Mouse (Mus musculus): Measurements from ENCODE around the gene Krt84. TPM values are rescaled to one million over a fixed set of nuclear protein-coding genes. Genes with fewer than 3 reads are reported as not detected.
A peak's percentile ranks its signal among the peaks of the same experiment; 100 is the strongest.

Krt84 gene
- total RNA-seq, 2 experiments from 2014 or later: not detected

GRCm38 (mm10) chr15:101506896-101507758 is 25.5 kb downstream of the Krt84 start:
- intact Hi-C loops (cut with DNase I): no loop called here

GRCm38 (mm10) chr15:101497181-101497580 is 35.4 kb downstream of the Krt84 start:
- intact Hi-C loops (cut with DNase I): loop anchor here (10.0 kb wide), 1 partner anchor 152 kb away; no protein-coding TSS in a partner anchor

More at GRCm38 (mm10) chr15:101506896-101507758, 25.5 kb downstream of the Krt84 start:
- DNase-seq (ENCODE audit: low spot score in 2 of 2): no peak

DNA sequence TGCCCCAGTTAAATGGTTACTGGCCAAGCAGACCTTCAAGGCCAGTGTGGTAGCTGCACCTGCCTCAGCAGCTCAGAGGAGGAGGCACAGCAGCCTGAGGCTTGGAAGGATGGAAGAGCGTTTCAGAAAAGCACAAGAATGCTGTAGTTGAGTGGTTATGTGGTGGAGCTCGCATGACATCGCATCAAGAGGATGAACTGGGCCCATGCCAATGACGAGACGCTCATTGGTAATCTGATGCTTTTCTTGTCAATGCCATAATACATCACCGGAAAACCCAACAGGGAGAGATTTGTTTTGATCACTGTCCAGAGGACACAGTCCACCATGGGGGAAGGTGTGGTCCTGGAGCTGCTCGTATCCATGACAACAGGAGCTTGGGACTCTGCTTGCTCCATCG is 37.4 kb downstream of the Krt84 start:
- no peak for DNase-seq (ENCODE audit: low spot score in 2 of 2)
- intact Hi-C loops (cut with DNase I): loop anchor here (10.0 kb wide), 1 partner anchor 150 kb away; no protein-coding TSS in a partner anchor

More at GRCm38 (mm10) chr15:101497181-101497580, 35.4 kb downstream of the Krt84 start:
- DNase-seq (ENCODE audit: low spot score in 2 of 2): no peak

DNA sequence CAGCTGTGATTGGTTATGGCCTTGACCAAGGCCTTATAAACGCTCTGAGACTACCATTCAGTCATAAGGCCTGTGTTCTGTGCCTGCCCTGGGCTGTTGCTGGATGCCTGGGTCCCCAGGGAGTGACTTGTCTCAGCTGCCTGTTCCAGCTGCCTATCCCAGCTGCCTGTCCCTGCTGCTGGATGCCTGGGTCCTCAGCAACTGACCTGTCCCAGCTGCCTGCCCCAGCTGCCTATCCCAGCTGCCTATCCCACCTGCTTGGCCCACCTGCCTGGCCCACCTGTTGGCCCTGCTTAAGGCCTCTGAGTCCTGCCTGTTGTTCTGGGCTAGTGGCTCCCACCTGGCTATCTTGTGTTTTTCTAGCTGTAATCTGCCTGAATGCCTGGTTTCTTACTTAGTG is 38.4 kb downstream of the Krt84 start:
- no peak for DNase-seq (ENCODE audit: low spot score in 2 of 2)
- intact Hi-C loops (cut with DNase I): loop anchor here (10.0 kb wide), 1 partner anchor 149 kb away; no protein-coding TSS in a partner anchor

- intact Hi-C loops (cut with DNase I): loop anchor here (10.0 kb wide), 1 partner anchor 149 kb away; no protein-coding TSS in a partner anchor
- DNase-seq (ENCODE audit: low spot score in 2 of 2): no peak
Observed at GRCm38 (mm10) chr15:101493713-101494112, 38.9 kb downstream of the Krt84 start.

GRCm38 (mm10) chr15:101492718-101493117 is 39.9 kb downstream of the Krt84 start:
- intact Hi-C loops (cut with DNase I): loop anchor here (10.0 kb wide), 1 partner anchor 148 kb away; no protein-coding TSS in a partner anchor
- DNase-seq (ENCODE audit: low spot score in 2 of 2): no peak

DNA sequence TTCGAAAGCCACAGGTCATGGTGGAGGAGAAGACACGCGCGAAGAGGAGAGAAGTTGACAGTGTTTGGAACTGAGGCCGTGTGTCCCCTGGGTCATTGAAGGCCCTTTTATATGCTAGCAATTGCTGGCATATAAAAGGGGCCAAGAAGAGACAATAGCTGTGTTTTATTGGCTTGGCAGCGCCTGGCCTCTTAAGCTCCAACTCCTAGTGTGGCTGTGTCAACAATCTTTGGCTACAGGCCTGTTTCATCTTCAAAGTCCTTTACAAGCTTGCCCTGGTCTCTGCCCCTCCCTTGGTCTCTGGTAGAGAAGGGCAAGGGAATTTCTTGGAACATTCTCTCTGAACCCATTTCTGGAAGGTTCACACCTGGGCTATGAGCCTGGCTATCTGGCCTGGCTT is 41.2 kb downstream of the Krt84 start, which contains the start of gene Krt83:
Gene Krt83, minus strand, starts transcription at position 82 of the 400 bp plus-strand sequence.
- intact Hi-C loops (cut with DNase I): loop anchor here (10.0 kb wide), 1 partner anchor 147 kb away; no protein-coding TSS in a partner anchor
- no peak for DNase-seq (ENCODE audit: low spot score in 2 of 2)

- intact Hi-C loops (cut with DNase I): no loop called here
- DNase-seq (ENCODE audit: low spot score in 2 of 2): peak; percentile 36 to 44
Observed at GRCm38 (mm10) chr15:101485911-101486635, 46.5 kb downstream of the Krt84 start.

GRCm38 (mm10) chr15:101484939-101485338 is 47.7 kb downstream of the Krt84 start:
- no peak for DNase-seq (ENCODE audit: low spot score in 2 of 2)
- intact Hi-C loops (cut with DNase I): no loop called here

DNA sequence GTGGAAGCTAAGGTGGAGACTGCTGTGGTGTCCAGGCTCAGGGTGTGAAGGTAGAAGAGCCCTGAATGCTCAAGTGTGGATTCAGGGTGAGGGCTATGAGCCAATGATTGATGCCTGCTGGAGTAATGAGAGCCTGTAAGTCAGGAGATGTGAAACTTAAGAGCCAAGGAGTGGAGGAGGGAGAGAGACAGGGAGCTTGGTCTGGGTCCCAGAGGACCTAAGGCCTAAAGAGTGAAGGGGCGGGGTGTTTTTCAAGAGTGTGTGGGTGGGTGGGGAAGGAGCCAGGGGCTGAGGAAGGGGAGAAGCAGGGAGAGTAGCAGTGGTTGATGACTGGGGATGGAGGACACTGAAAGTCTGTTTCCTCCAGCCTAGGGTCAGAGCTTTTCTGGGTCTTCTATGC is 49.0 kb downstream of the Krt84 start:
- intact Hi-C loops (cut with DNase I): no loop called here
- DNase-seq (ENCODE audit: low spot score in 2 of 2): no peak

DNA sequence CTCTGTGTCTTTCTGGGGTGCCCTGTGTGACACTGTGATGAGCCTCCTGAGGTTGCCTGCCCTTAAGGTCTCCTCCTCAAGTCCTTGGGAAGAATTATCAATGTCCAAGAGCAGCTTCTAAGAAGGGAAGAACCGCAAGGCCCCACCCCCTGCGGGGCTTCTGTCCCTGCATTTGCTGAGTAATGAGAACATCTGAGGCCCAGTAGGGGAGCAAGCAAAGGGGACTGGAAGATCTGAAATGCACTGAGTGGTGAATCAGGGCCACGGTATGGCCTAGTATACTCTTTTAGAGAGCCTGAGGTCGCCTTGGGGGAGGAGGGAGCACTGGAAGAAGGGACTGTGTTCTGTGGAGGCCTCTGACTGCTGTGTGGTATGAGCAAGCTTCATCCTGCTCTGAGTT is 50.6 kb downstream of the Krt84 start:
- no peak for DNase-seq (ENCODE audit: low spot score in 2 of 2)
- intact Hi-C loops (cut with DNase I): no loop called here

DNA sequence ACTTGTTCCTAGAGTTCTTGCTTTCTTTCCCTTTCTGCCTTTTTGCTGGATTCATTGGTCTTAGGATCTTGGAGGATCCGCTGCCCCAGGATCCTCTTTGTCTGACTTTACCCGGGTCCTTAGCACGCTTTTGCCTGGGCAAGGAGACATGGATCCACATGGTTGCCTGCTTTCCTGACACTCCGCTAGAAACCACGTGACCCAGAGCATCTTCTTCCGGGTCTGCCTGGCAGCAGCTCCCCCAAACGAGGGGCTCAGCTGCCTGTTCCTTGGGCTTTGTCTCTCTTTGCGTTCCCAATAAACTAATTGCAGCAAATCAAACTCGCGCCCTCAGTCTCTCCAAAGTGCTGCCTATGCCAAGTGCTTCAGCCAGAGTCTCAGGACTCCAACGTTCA is 53.0 kb downstream of the Krt84 start:
- intact Hi-C loops (cut with DNase I): no loop called here
- DNase-seq (ENCODE audit: low spot score in 2 of 2): no peak

DNA sequence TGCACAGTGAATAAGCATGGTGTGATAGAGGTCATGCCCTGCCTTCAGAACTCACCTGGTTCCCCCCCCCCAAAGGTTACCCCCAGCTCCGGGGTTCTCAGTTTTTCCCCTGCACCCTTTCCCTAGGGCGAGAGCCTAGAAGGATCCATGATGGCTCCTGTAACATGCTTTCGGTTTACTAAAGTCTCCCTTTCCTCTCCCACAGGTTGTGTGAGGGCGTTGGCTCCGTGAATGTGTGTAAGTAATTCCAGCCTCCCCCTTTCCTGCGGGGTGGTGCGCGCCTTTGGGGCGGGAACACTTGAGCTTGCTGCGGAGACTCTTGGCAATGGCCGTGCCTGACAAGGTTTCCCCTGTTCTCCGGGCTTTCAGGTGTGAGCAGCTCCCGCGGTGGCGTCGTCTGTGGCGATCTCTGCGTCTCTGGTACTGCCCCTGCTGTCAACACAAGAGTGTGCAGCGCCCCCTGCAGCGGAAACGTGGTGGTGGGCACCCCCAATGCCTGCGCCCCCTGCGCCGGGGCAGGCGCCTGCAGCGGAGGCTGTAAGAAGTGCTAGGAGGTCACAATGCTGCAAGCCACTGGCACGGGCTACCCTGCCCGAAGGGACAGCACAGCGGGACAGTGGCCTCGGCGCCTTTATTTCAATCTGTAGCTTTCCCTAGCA is 53.5 kb downstream of the Krt84 start:
- intact Hi-C loops (cut with DNase I): no loop called here
- DNase-seq (ENCODE audit: low spot score in 2 of 2): peak; percentile 46

Small RNAs within 50 kb of the gene (microRNA-seq; reads per million reads assigned to microRNA genes)
- gene Gm44393 (0 reads per million in 2 experiments), gene Gm44460 (0 reads per million in 2 experiments)

Other genes with a start within 250 kb of the Krt84 start
- gene Atg101, start 248.5 kb downstream of the Krt84 start, total RNA-seq (2021): 10 to 100 TPM; 38.5 to 43.2 TPM
- gene 6030408B16Rik, start 239.6 kb downstream of the Krt84 start, total RNA-seq (2021): under 1 TPM; 0.24 to 0.49 TPM
- gene Krt80, start 162.7 kb downstream of the Krt84 start, total RNA-seq (2021): 1 to 10 TPM; 1.6 to 1.9 TPM
- gene Krt7, start 121.8 kb downstream of the Krt84 start, total RNA-seq (2021): under 1 TPM; 0.22 to 0.30 TPM
- gene Krt87, start 94.0 kb downstream of the Krt84 start, total RNA-seq (2021): under 1 TPM in 1 of 2 experiments, not detected in 1; 0.15 TPM
- not detected for gene Krt88, start 85.1 kb downstream of the Krt84 start, total RNA-seq (2021)
- gene Krt81, start 69.1 kb downstream of the Krt84 start, total RNA-seq (2021): not detected
- not detected for gene Krt86, start 59.3 kb downstream of the Krt84 start, total RNA-seq (2021)
- not detected for gene Krt83, start 41.3 kb downstream of the Krt84 start, total RNA-seq (2021)
- gene Gm49425, start 15.6 kb downstream of the Krt84 start, total RNA-seq (2021): not detected
- gene Krt82, start 17.8 kb upstream of the Krt84 start, total RNA-seq (2021): not detected
- gene Krt90, start 30.1 kb upstream of the Krt84 start, total RNA-seq (2021): not detected
- gene Krt75, start 41.1 kb upstream of the Krt84 start, total RNA-seq (2021): not detected
- not detected for gene Gm5414, start 95.4 kb upstream of the Krt84 start, total RNA-seq (2021)
- not detected for gene Gm5478, start 114.6 kb upstream of the Krt84 start, total RNA-seq (2021)
- gene Krt6b, start 147.5 kb upstream of the Krt84 start, total RNA-seq (2021): not detected
- not detected for gene Krt6a, start 161.5 kb upstream of the Krt84 start, total RNA-seq (2021)
- not detected for gene Krt5, start 180.1 kb upstream of the Krt84 start, total RNA-seq (2021)
- not detected for gene Krt71, start 210.3 kb upstream of the Krt84 start, total RNA-seq (2021)